Mouse (Mus musculus) stomach, embryonic 16.5 days (tissue): Measurements from ENCODE around the gene Ccdc93. TPM values are rescaled to one million over a fixed set of nuclear protein-coding genes. Genes with fewer than 3 reads are reported as not detected.

Source experiments
- ATAC-seq: fragments of 200-750 bp; cut with Nextera tagmentation; 2 replicates; pipeline ENCODE4 v1.8.0; 2017; ENCODE audit warnings: moderate number of reproducible peaks, moderate TSS enrichment; ENCODE audit not compliant: insufficient read depth, low FRiP score
- H3K27ac ChIP-seq: fragments of 300-500 bp; sonication (generic); 2 replicates; pipeline ENCODE4 v1.5.1; 2014; ENCODE audit warnings: low read length
- H3K27me3 ChIP-seq: fragments of 300-500 bp; sonication (generic); 2 replicates; pipeline ENCODE4 v1.6.1; 2014; ENCODE audit warnings: low read length, control low read depth, mixed read lengths; ENCODE audit not compliant: control insufficient read depth, insufficient read depth
- H3K36me3 ChIP-seq: fragments of 300-500 bp; sonication (generic); 2 replicates; pipeline ENCODE4 v1.6.1; 2014; ENCODE audit warnings: low read length; ENCODE audit not compliant: control insufficient read depth, insufficient read depth
- H3K4me1 ChIP-seq: fragments of 300-500 bp; sonication (generic); 2 replicates; pipeline ENCODE4 v1.6.1; 2014; ENCODE audit warnings: low read length, control low read depth, mixed read lengths; ENCODE audit not compliant: control insufficient read depth, insufficient read depth
- H3K4me2 ChIP-seq: fragments of 300-500 bp; sonication (generic); 2 replicates; pipeline ENCODE4 v1.6.1; 2014; ENCODE audit warnings: low read depth, low read length, mixed read lengths
- H3K4me3 ChIP-seq: fragments of 300-500 bp; sonication (generic); replicated peaks from 2 replicates; pipeline ENCODE4 v1.5.1; 2014; ENCODE audit warnings: mild to moderate bottlenecking, low read length
- H3K9ac ChIP-seq: fragments of 300-500 bp; sonication (generic); 2 replicates; pipeline ENCODE4 v1.6.1; 2014; ENCODE audit warnings: low read length
- H3K9me3 ChIP-seq: fragments of 300-500 bp; sonication (generic); replicated peaks from 2 replicates; pipeline ENCODE4 v1.6.1; 2016; ENCODE audit warnings: low read length, control low read depth; ENCODE audit not compliant: control insufficient read depth
- WGBS: fragments of 180-500 bp; shearing (Covaris S2); extraction: QIAGEN DNeasy Blood & Tissue Kit; methylation state at CpG from one replicate; pipeline ENCODE4 v1.1.7; 2014; 5-methylcytosine and 5-hydroxymethylcytosine counted together
- polyA plus RNA-seq: library from polyadenylated mRNA; unstranded; fragments of >200 nt; fragmentation: Nextera tagmentation; extraction: Ambion mirVana; gene quantifications from 2 replicates; pipeline ENCODE4 v1.2.1, GENCODE M21; 2015

Ccdc93 gene
- polyA plus RNA-seq, 1 experiment from 2014 or later, result 12.6 TPM

- ATAC-seq, result no peak
- Histone ChIP-seq H3K4me2 (no peak overlapping the region), H3K36me3 (no peaks in the 10 kb centered on the region; the same call in 1 of the 2 replicates), H3K9me3 (no peaks in the 10 kb centered on the region), H3K9ac (no peak overlapping the region), H3K4me3 (no peak overlapping the region), H3K4me1 (no peaks in the 10 kb centered on the region), H3K27me3 (no peaks in the 10 kb centered on the region), H3K27ac (no peak overlapping the region)
- 83% methylated on average over 7 of the region's 7 CpGs for WGBS
These were observed 31.0 kb downstream of the Ccdc93 start for GRCm38 (mm10) chr1:121461895-121462294.

- Histone ChIP-seq H3K9ac (no peak overlapping the region), H3K36me3 (no peaks in the 10 kb centered on the region), H3K9me3 (no peaks in the 10 kb centered on the region), H3K4me2 (no peak overlapping the region), H3K27me3 (no peaks in the 10 kb centered on the region), H3K27ac (no peak overlapping the region), H3K4me3 (no peak overlapping the region), H3K4me1 (no peaks in the 10 kb centered on the region)
- ATAC-seq, result no peak
- WGBS, result 75% methylated on average over 1 of the region's 1 CpGs
These were observed 31.8 kb downstream of the Ccdc93 start for GRCm38 (mm10) chr1:121462643-121463042.

GRCm38 (mm10) chr1:121463806-121464205, 33.0 kb downstream of the Ccdc93 start:
- Histone ChIP-seq H3K36me3 (no peaks in the 10 kb centered on the region), H3K4me1 (no peaks in the 10 kb centered on the region), H3K27ac (no peak overlapping the region), H3K4me3 (no peak overlapping the region), H3K4me2 (no peak overlapping the region), H3K27me3 (no peaks in the 10 kb centered on the region), H3K9me3 (no peaks in the 10 kb centered on the region), H3K9ac (no peak overlapping the region)
- 72% methylated on average over 7 of the region's 7 CpGs for WGBS
- ATAC-seq, result peak; percentile 51; the same call in 1 of the 2 replicates

GRCm38 (mm10) chr1:121466276-121466675, 35.4 kb downstream of the Ccdc93 start:
- Histone ChIP-seq H3K9ac (no peak overlapping the region), H3K27me3 (no peaks in the 10 kb centered on the region), H3K27ac (no peak overlapping the region), H3K4me1 (no peaks in the 10 kb centered on the region), H3K36me3 (no peaks in the 10 kb centered on the region), H3K4me3 (no peak overlapping the region), H3K4me2 (no peak overlapping the region), H3K9me3 (no peaks in the 10 kb centered on the region)
- ATAC-seq, result no peak
- WGBS, result 72% methylated on average over 3 of the region's 3 CpGs

- H3K4me1 ChIP-seq, result no peaks in the 10 kb centered on the region
- no peak overlapping the region for H3K4me2 ChIP-seq
- H3K9ac ChIP-seq, result no peak overlapping the region
- no peak overlapping the region for H3K4me3 ChIP-seq
- H3K36me3 ChIP-seq, result no peaks in the 10 kb centered on the region
- ATAC-seq, result no peak
- no peaks in the 10 kb centered on the region for H3K9me3 ChIP-seq
- no peak overlapping the region for H3K27ac ChIP-seq
- H3K27me3 ChIP-seq, result no peaks in the 10 kb centered on the region
- WGBS, result 70% methylated on average over 2 of the region's 2 CpGs
These were observed 37.4 kb downstream of the Ccdc93 start for GRCm38 (mm10) chr1:121468271-121468670.

GRCm38 (mm10) chr1:121471503-121471902, 40.7 kb downstream of the Ccdc93 start:
- Histone ChIP-seq H3K9me3 (no peaks in the 10 kb centered on the region), H3K9ac (no peak overlapping the region), H3K4me3 (no peak overlapping the region), H3K27ac (no peak overlapping the region), H3K4me2 (no peak overlapping the region), H3K4me1 (no peaks in the 10 kb centered on the region), H3K36me3 (no peaks in the 10 kb centered on the region), H3K27me3 (no peaks in the 10 kb centered on the region)
- WGBS, result 54% methylated on average over 5 of the region's 5 CpGs
- ATAC-seq, result no peak

- no peaks in the 10 kb centered on the region for H3K27me3 ChIP-seq
- 89% methylated on average over 5 of the region's 5 CpGs for WGBS
These were observed 46.9 kb downstream of the Ccdc93 start for GRCm38 (mm10) chr1:121477716-121478115.

GRCm38 (mm10) chr1:121478284-121478980, 47.6 kb downstream of the Ccdc93 start:
- Histone ChIP-seq H3K4me3 (no peak overlapping the region), H3K9ac (no peak overlapping the region), H3K9me3 (no peaks in the 10 kb centered on the region), H3K27ac (no peak overlapping the region), H3K4me1 (no peaks in the 10 kb centered on the region), H3K4me2 (no peak overlapping the region), H3K27me3 (no peaks in the 10 kb centered on the region), H3K36me3 (peaks cover 30% of the 10 kb centered on the region)
- 81% methylated on average over 12 of the region's 12 CpGs for WGBS
- ATAC-seq, result no peak; the same call in 1 of the 2 replicates

More at GRCm38 (mm10) chr1:121477716-121478115, 46.9 kb downstream of the Ccdc93 start:
- Histone ChIP-seq H3K27ac (no peak overlapping the region), H3K4me3 (no peak overlapping the region), H3K36me3 (peaks cover 26% of the 10 kb centered on the region), H3K4me1 (no peaks in the 10 kb centered on the region), H3K9ac (no peak overlapping the region), H3K9me3 (no peaks in the 10 kb centered on the region), H3K4me2 (no peak overlapping the region)
- no peak for ATAC-seq

GRCm38 (mm10) chr1:121479403-121479802, 48.6 kb downstream of the Ccdc93 start:
- Histone ChIP-seq H3K4me1 (no peaks in the 10 kb centered on the region), H3K4me2 (no peak overlapping the region), H3K9me3 (no peaks in the 10 kb centered on the region), H3K4me3 (no peak overlapping the region), H3K27me3 (no peaks in the 10 kb centered on the region), H3K27ac (no peak overlapping the region), H3K9ac (no peak overlapping the region), H3K36me3 (peaks cover 30% of the 10 kb centered on the region)
- ATAC-seq, result no peak
- WGBS, result 93% methylated on average over 5 of the region's 5 CpGs
